Mouse (Mus musculus) T-cell, adult 2 months (primary cell): ENCODE data around the gene Prss40.

Source experiments
- DNase-seq: peaks from one replicate; pipeline ENCODE4 v3.0.0; 2022; ENCODE audit warnings: low spot score

Prss40 gene

GRCm38 (mm10) chr1:34560843-34561242, at the start of gene Prss40:
TSS of gene Prss40 (minus strand) at chr1:34560943.
- no peak for DNase-seq

GRCm38 (mm10) chr1:34602363-34602762, 41.6 kb upstream of the Prss40 start:
- DNase-seq: peak; percentile 48

- DNase-seq: no peak
These were observed 40.7 kb upstream of the Prss40 start for GRCm38 (mm10) chr1:34601323-34602047.

- DNase-seq: no peak
These were observed 39.3 kb upstream of the Prss40 start for GRCm38 (mm10) chr1:34600000-34600399.

- no peak for DNase-seq
These were observed 26.8 kb upstream of the Prss40 start for GRCm38 (mm10) chr1:34587298-34588096.

GRCm38 (mm10) chr1:34584736-34585135, 24.0 kb upstream of the Prss40 start:
- no peak for DNase-seq

GRCm38 (mm10) chr1:34583821-34584263, 23.1 kb upstream of the Prss40 start:
- DNase-seq: no peak

GRCm38 (mm10) chr1:34582218-34582617, 21.5 kb upstream of the Prss40 start:
- no peak for DNase-seq

GRCm38 (mm10) chr1:34579782-34580356, 19.1 kb upstream of the Prss40 start:
- no peak for DNase-seq

GRCm38 (mm10) chr1:34578851-34579781, 18.4 kb upstream of the Prss40 start, which contains the start of gene Amer3:
TSS of gene Amer3 (plus strand) at chr1:34579657.
- DNase-seq: peak; percentile 15

GRCm38 (mm10) chr1:34573221-34573620, 12.5 kb upstream of the Prss40 start:
- no peak for DNase-seq

GRCm38 (mm10) chr1:34571431-34571830, 10.7 kb upstream of the Prss40 start:
- DNase-seq: no peak

GRCm38 (mm10) chr1:34569876-34570275, 9.1 kb upstream of the Prss40 start:
- DNase-seq: no peak

- DNase-seq: no peak
These were observed 7.4 kb upstream of the Prss40 start for GRCm38 (mm10) chr1:34568120-34568519.

GRCm38 (mm10) chr1:34564383-34565045, 3.8 kb upstream of the Prss40 start:
- no peak for DNase-seq

GRCm38 (mm10) chr1:34554275-34554674, 6.5 kb downstream of the Prss40 start:
- peak; percentile 4 for DNase-seq

- DNase-seq: no peak
These were observed 7.1 kb downstream of the Prss40 start for GRCm38 (mm10) chr1:34553690-34554089.

GRCm38 (mm10) chr1:34547074-34547473, 13.7 kb downstream of the Prss40 start:
- DNase-seq: no peak

- DNase-seq: peak; percentile 12
These were observed 23.8 kb downstream of the Prss40 start for GRCm38 (mm10) chr1:34536767-34537485.

- DNase-seq: no peak
These were observed 24.4 kb downstream of the Prss40 start for GRCm38 (mm10) chr1:34536291-34536766.
